13 mouse cellular contexts compared by ENCODE assay signal in the genomic region with DNA sequence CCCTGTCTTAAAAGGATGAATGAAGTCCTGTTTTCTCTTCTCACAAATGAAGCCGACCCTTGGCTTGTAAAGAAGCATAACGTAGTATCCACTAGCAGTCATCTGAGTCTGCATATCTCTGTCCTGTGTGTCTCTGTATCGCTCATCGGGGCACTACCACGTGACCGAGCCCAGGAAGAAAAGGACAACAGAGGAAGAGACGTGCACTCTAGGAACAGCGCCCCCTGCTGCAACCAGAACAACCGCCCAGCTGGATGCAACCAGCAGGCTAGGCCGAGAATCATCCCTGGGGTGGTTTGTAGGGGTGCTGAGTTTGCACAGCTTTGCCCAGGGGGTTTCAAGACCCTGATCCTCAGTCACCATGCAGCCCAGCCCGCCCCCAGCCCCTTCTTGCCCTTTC. TPM values are rescaled to one million over a fixed set of nuclear protein-coding genes. Genes with fewer than 3 reads are reported as not detected.
DNase-seq lines count a peak whose midpoint lies in the region; ATAC-seq lines count a peak whose summit lies in the region.
"Had no signal": no experiment of that assay in that cellular context is flagged by ENCODE, and none has a peak within 500 bp of the region (broad histone marks: within the 10 kb centered on the region; RNA-seq: fewer than 3 reads in every experiment).

No protein-coding gene starts in this region.

- peak; percentile 65 for DNase-seq in adrenal gland, postnatal 14 days
- no peak for DNase-seq in adrenal gland, postnatal 4 days (ENCODE audit: low spot score in 2 of 2)
- DNase-seq in embryonic facial prominence, embryonic 10.5 days (ENCODE audit: low spot score): peak; percentile 14
- DNase-seq in thymus, postnatal 14 days: peak; percentile 68
- DNase-seq in cerebellum, postnatal 4 days (ENCODE audit: low spot score in 2 of 2): no peak
- no peak for DNase-seq in MN1 (ENCODE audit: low spot score)
- DNase-seq: kidney, postnatal 14 days had no signal

- 69% methylated on average over 11 of the region's 11 CpGs for WGBS in embryonic facial prominence, embryonic 10.5 days

- no peak for ATAC-seq in megakaryocyte, adult 5-6 weeks (ENCODE audit: poor library complexity, severe bottlenecking)

- H3K36me3 ChIP-seq in megakaryocyte, embryonic 14.5 days (replicated peaks; ENCODE audit: low read length): peaks cover 85% of the 10 kb centered on the region
- no peaks in the 10 kb centered on the region for H3K36me3 ChIP-seq in embryonic facial prominence, embryonic 10.5 days (replicated peaks)
- H3K36me3 ChIP-seq: embryonic facial prominence, embryonic 15.5 days; heart, embryonic 12.5 days; limb, embryonic 15.5 days; neural tube, embryonic 12.5 days had no signal

- H3K4me3 ChIP-seq in megakaryocyte, embryonic 14.5 days (replicated peaks): peak overlapping the region; percentile 26
- H3K4me3 ChIP-seq in embryonic facial prominence, embryonic 10.5 days: no peak overlapping the region
- H3K4me3 ChIP-seq: embryonic facial prominence, embryonic 15.5 days; heart, embryonic 12.5 days; limb, embryonic 15.5 days; neural tube, embryonic 12.5 days had no signal

- no peaks in the 10 kb centered on the region for H3K27me3 ChIP-seq in megakaryocyte, embryonic 14.5 days (replicated peaks)
- H3K27me3 ChIP-seq in embryonic facial prominence, embryonic 10.5 days (replicated peaks; ENCODE audit: low read depth, poor library complexity, severe bottlenecking): peaks cover 6% of the 10 kb centered on the region; the same call in 1 of the 2 replicates
- H3K27me3 ChIP-seq: embryonic facial prominence, embryonic 15.5 days; limb, embryonic 15.5 days; neural tube, embryonic 12.5 days had no signal

- peaks cover 85% of the 10 kb centered on the region for H3K4me1 ChIP-seq in megakaryocyte, embryonic 14.5 days
- no peaks in the 10 kb centered on the region for H3K4me1 ChIP-seq in embryonic facial prominence, embryonic 10.5 days
- H3K4me1 ChIP-seq: embryonic facial prominence, embryonic 15.5 days; heart, embryonic 12.5 days; limb, embryonic 15.5 days; neural tube, embryonic 12.5 days had no signal

- H3K27ac ChIP-seq in embryonic facial prominence, embryonic 10.5 days (replicated peaks): no peak overlapping the region
- H3K27ac ChIP-seq: embryonic facial prominence, embryonic 15.5 days; limb, embryonic 15.5 days; neural tube, embryonic 12.5 days had no signal

- no peaks in the 10 kb centered on the region for H3K9me3 ChIP-seq in megakaryocyte, embryonic 14.5 days
- no peaks in the 10 kb centered on the region for H3K9me3 ChIP-seq in embryonic facial prominence, embryonic 10.5 days
- H3K9me3 ChIP-seq: embryonic facial prominence, embryonic 15.5 days; limb, embryonic 15.5 days; neural tube, embryonic 12.5 days had no signal

RNA-seq across cellular contexts. Expression of a gene that starts 7.5 kb away (rescaled TPM):
- total RNA-seq in adrenal gland, postnatal 14 days (2021): 32.7 and 63.0 TPM in 2 replicates
- total RNA-seq in adrenal gland, postnatal 4 days (2021): 10 to 100 TPM; 30.0 to 31.2 TPM
- polyA plus RNA-seq in megakaryocyte, embryonic 14.5 days (2012; ENCODE audit: insufficient read depth, low replicate concordance): 2,043 and 2,688 TPM in 2 replicates
- 1,077 and 1,092 TPM in 2 replicates for total RNA-seq in megakaryocyte, adult 5-6 weeks (2015)
- 807 and 874 TPM in 2 replicates for total RNA-seq in megakaryocyte, adult 5-6 weeks (2017)
- 9.1 and 9.5 TPM in 2 replicates for polyA plus RNA-seq in embryonic facial prominence, embryonic 10.5 days (2016; fragmentation: Nextera tagmentation; extraction: Ambion mirVana)

RNA-seq across cellular contexts. Expression of a gene that starts 16.5 kb away (rescaled TPM):
- 3.6 and 10.7 TPM in 2 replicates for total RNA-seq in adrenal gland, postnatal 14 days (2021)
- 10 to 100 TPM in 1 of 2 experiments, 1 to 10 TPM in 1; 8.9 to 13.3 TPM for total RNA-seq in adrenal gland, postnatal 4 days (2021)
- 1.0 TPM in 1 of 2 replicates, not detected in the other for polyA plus RNA-seq in megakaryocyte, embryonic 14.5 days (2012; ENCODE audit: insufficient read depth, low replicate concordance)
- total RNA-seq in megakaryocyte, adult 5-6 weeks (2015): not detected in 2 replicates
- total RNA-seq in megakaryocyte, adult 5-6 weeks (2017): 0.51 TPM in 1 of 2 replicates, not detected in the other
- polyA plus RNA-seq in embryonic facial prominence, embryonic 10.5 days (2016; fragmentation: Nextera tagmentation; extraction: Ambion mirVana): 0.55 and 3.1 TPM in 2 replicates

RNA-seq across cellular contexts. Expression of a gene that starts 22.2 kb away (rescaled TPM):
- total RNA-seq in adrenal gland, postnatal 14 days (2021): 340 and 374 TPM in 2 replicates
- 100 to 1,000 TPM; 141 to 173 TPM for total RNA-seq in adrenal gland, postnatal 4 days (2021)
- not detected in 2 replicates for polyA plus RNA-seq in megakaryocyte, embryonic 14.5 days (2012; ENCODE audit: insufficient read depth, low replicate concordance)
- 0.46 TPM in 1 of 2 replicates, not detected in the other for total RNA-seq in megakaryocyte, adult 5-6 weeks (2015)
- not detected in 2 replicates for total RNA-seq in megakaryocyte, adult 5-6 weeks (2017)
- 9.8 and 12.2 TPM in 2 replicates for polyA plus RNA-seq in embryonic facial prominence, embryonic 10.5 days (2016; fragmentation: Nextera tagmentation; extraction: Ambion mirVana)

RNA-seq across cellular contexts. Expression of a gene that starts 24.4 kb away (rescaled TPM):
- total RNA-seq in adrenal gland, postnatal 14 days (2021): 5.6 TPM in 2 replicates
- total RNA-seq in adrenal gland, postnatal 4 days (2021): 1 to 10 TPM; 6.8 to 6.9 TPM
- polyA plus RNA-seq in megakaryocyte, embryonic 14.5 days (2012; ENCODE audit: insufficient read depth, low replicate concordance): 0.23 and 0.67 TPM in 2 replicates
- total RNA-seq in megakaryocyte, adult 5-6 weeks (2015): 0.13 TPM in 1 of 2 replicates, not detected in the other
- 0.07 TPM in 1 of 2 replicates, not detected in the other for total RNA-seq in megakaryocyte, adult 5-6 weeks (2017)
- polyA plus RNA-seq in embryonic facial prominence, embryonic 10.5 days (2016; fragmentation: Nextera tagmentation; extraction: Ambion mirVana): 2.5 and 2.8 TPM in 2 replicates

RNA-seq across cellular contexts. Expression of a gene that starts 41.7 kb away (rescaled TPM):
- 2.9 and 5.6 TPM in 2 replicates for total RNA-seq in adrenal gland, postnatal 14 days (2021)
- total RNA-seq in adrenal gland, postnatal 4 days (2021): 1 to 10 TPM; 2.0 to 5.9 TPM
- polyA plus RNA-seq in megakaryocyte, embryonic 14.5 days (2012; ENCODE audit: insufficient read depth, low replicate concordance): not detected in 2 replicates
- total RNA-seq in megakaryocyte, adult 5-6 weeks (2015): not detected in 2 replicates
- total RNA-seq in megakaryocyte, adult 5-6 weeks (2017): not detected in 2 replicates
- polyA plus RNA-seq in embryonic facial prominence, embryonic 10.5 days (2016; fragmentation: Nextera tagmentation; extraction: Ambion mirVana): 7.5 and 8.8 TPM in 2 replicates

Comparison
In these comparisons a context has a peak if more than half of its experiments do, and no peak if none do; other contexts are left out.
1. DNase-seq: peak in adrenal gland, postnatal 14 days (single experiment), embryonic facial prominence, embryonic 10.5 days (single experiment) and thymus, postnatal 14 days (single experiment); none in adrenal gland, postnatal 4 days (0 of 2), cerebellum, postnatal 4 days (0 of 2) and MN1 (single experiment).
2. RNA of a gene that starts 7.5 kb away (total RNA-seq): 807 to 1,092 TPM in megakaryocyte, adult 5-6 weeks; 32.7 to 63.0 TPM in adrenal gland, postnatal 14 days and 30.0 to 31.2 TPM in adrenal gland, postnatal 4 days; every median in the first group is over 10 times any median in the second.
3. RNA of a gene that starts 22.2 kb away (total RNA-seq): 340 to 374 TPM in adrenal gland, postnatal 14 days and 141 to 173 TPM in adrenal gland, postnatal 4 days; 0.46 TPM in megakaryocyte, adult 5-6 weeks; every median in the first group is over 10 times any median in the second.